Mouse (Mus musculus) intestine, embryonic 14.5 days (tissue): ENCODE measurements around the gene Lins1. TPM values are rescaled to one million over a fixed set of nuclear protein-coding genes. Genes with fewer than 3 reads are reported as not detected.

ENCODE experiments used
- polyA plus RNA-seq: library from polyadenylated mRNA; unstranded; fragments of >200 nt; fragmentation: Nextera tagmentation; extraction: Ambion mirVana; gene quantifications from 2 replicates; pipeline ENCODE4 v1.2.1, GENCODE M21; 2014

The Lins1 gene
- polyA plus RNA-seq, 1 experiment from 2014 or later, result 19.3 TPM

Other genes with a start within 250 kb of the Lins1 start
- gene Asb7, start 293 bp upstream of the Lins1 start, polyA plus RNA-seq, result 14.6 and 15.2 TPM in 2 replicates
- 2.4 and 3.4 TPM in 2 replicates for gene Cers3, start 53.6 kb downstream of the Lins1 start, polyA plus RNA-seq
- 4.5 and 6.7 TPM in 2 replicates for gene Adamts17, start 149.8 kb downstream of the Lins1 start, polyA plus RNA-seq